Mouse (Mus musculus): Measurements from ENCODE around the gene Crbn. TPM values are rescaled to one million over a fixed set of nuclear protein-coding genes. Genes with fewer than 3 reads are reported as not detected.

The Crbn gene
- polyA plus RNA-seq, 1 experiment from 2014 or later, result 58.4 TPM

- Histone ChIP-seq H3K36me3 (ENCODE audit: control insufficient read depth, insufficient read depth, low read length) (no peaks in the 10 kb centered on the region), H3K4me2 (ENCODE audit: low read depth) (no peak overlapping the region), H3K4me3 (ENCODE audit: low read depth, low read length) (no peak overlapping the region), H3K9ac (ENCODE audit: low read length) (no peak overlapping the region), H3K4me1 (ENCODE audit: control insufficient read depth, insufficient read depth, low read length) (no peaks in the 10 kb centered on the region), H3K27me3 (ENCODE audit: control insufficient read depth, insufficient read depth, low read length) (no peaks in the 10 kb centered on the region), H3K27ac (ENCODE audit: low read depth, low read length) (no peak overlapping the region), H3K9me3 (ENCODE audit: control insufficient read depth, low read length) (no peaks in the 10 kb centered on the region)
- no peak for DNase-seq (ENCODE audit: low spot score)
- WGBS, result 76% methylated on average over 7 of the region's 7 CpGs
- ATAC-seq (ENCODE audit: insufficient read depth, low FRiP score, low TSS enrichment), result no peak
Measured at GRCm38 (mm10) chr6:106750291-106750690, 49.6 kb downstream of the Crbn start.

- no peaks in the 10 kb centered on the region for H3K27me3 ChIP-seq (ENCODE audit: control insufficient read depth, insufficient read depth, low read length)
- H3K36me3 ChIP-seq (ENCODE audit: control insufficient read depth, insufficient read depth, low read length), result no peaks in the 10 kb centered on the region
- no peak within 1 kb of the TSS for H3K9ac ChIP-seq (ENCODE audit: low read length)
- no peaks in the 10 kb centered on the region for H3K9me3 ChIP-seq (ENCODE audit: control insufficient read depth, low read length)
- H3K4me3 ChIP-seq (ENCODE audit: low read depth, low read length), result no peak within 1 kb of the TSS
- H3K27ac ChIP-seq (ENCODE audit: low read depth, low read length), result no peak within 1 kb of the TSS
- DNase-seq (ENCODE audit: low spot score), result no peak
- 75% methylated on average over 6 of the region's 6 CpGs for WGBS
- H3K4me2 ChIP-seq (ENCODE audit: low read depth), result no peak within 1 kb of the TSS
- ATAC-seq (ENCODE audit: insufficient read depth, low FRiP score, low TSS enrichment), result no peak
- no peaks in the 10 kb centered on the region for H3K4me1 ChIP-seq (ENCODE audit: control insufficient read depth, insufficient read depth, low read length)
Measured at GRCm38 (mm10) chr6:106748887-106749388, 50.9 kb downstream of the Crbn start, which contains the start of gene Il5ra. Gene Il5ra, minus strand, starts transcription at chr6:106749037.

GRCm38 (mm10) chr6:106747804-106748203 lies 52.1 kb downstream of the Crbn start:
- 90% methylated on average over 3 of the region's 3 CpGs for WGBS
- Histone ChIP-seq H3K27ac (ENCODE audit: low read depth, low read length) (no peak overlapping the region), H3K36me3 (ENCODE audit: control insufficient read depth, insufficient read depth, low read length) (no peaks in the 10 kb centered on the region), H3K9me3 (ENCODE audit: control insufficient read depth, low read length) (no peaks in the 10 kb centered on the region), H3K4me3 (ENCODE audit: low read depth, low read length) (no peak overlapping the region), H3K27me3 (ENCODE audit: control insufficient read depth, insufficient read depth, low read length) (no peaks in the 10 kb centered on the region), H3K4me1 (ENCODE audit: control insufficient read depth, insufficient read depth, low read length) (no peaks in the 10 kb centered on the region), H3K9ac (ENCODE audit: low read length) (no peak overlapping the region), H3K4me2 (ENCODE audit: low read depth) (no peak overlapping the region)
- ATAC-seq (ENCODE audit: insufficient read depth, low FRiP score, low TSS enrichment), result no peak
- no peak for DNase-seq (ENCODE audit: low spot score)

- H3K9me3 ChIP-seq (ENCODE audit: control insufficient read depth, low read length), result no peaks in the 10 kb centered on the region
- H3K27ac ChIP-seq (ENCODE audit: low read depth, low read length), result no peak overlapping the region
- no peaks in the 10 kb centered on the region for H3K36me3 ChIP-seq (ENCODE audit: control insufficient read depth, insufficient read depth, low read length)
- H3K9ac ChIP-seq (ENCODE audit: low read length), result no peak overlapping the region
- WGBS, result 90% methylated on average over 5 of the region's 5 CpGs
- no peaks in the 10 kb centered on the region for H3K4me1 ChIP-seq (ENCODE audit: control insufficient read depth, insufficient read depth, low read length)
- ATAC-seq (ENCODE audit: insufficient read depth, low FRiP score, low TSS enrichment), result no peak
- DNase-seq (ENCODE audit: low spot score), result no peak
- no peak overlapping the region for H3K4me3 ChIP-seq (ENCODE audit: low read depth, low read length)
- no peak overlapping the region for H3K4me2 ChIP-seq (ENCODE audit: low read depth)
- no peaks in the 10 kb centered on the region for H3K27me3 ChIP-seq (ENCODE audit: control insufficient read depth, insufficient read depth, low read length)
Measured at GRCm38 (mm10) chr6:106747251-106747650, 52.6 kb downstream of the Crbn start.

GRCm38 (mm10) chr6:106745673-106746394 lies 54.0 kb downstream of the Crbn start:
- Histone ChIP-seq H3K27ac (ENCODE audit: low read depth, low read length) (no peak overlapping the region), H3K27me3 (ENCODE audit: control insufficient read depth, insufficient read depth, low read length) (no peaks in the 10 kb centered on the region), H3K4me2 (ENCODE audit: low read depth) (no peak overlapping the region), H3K9ac (ENCODE audit: low read length) (no peak overlapping the region), H3K36me3 (ENCODE audit: control insufficient read depth, insufficient read depth, low read length) (no peaks in the 10 kb centered on the region), H3K4me3 (ENCODE audit: low read depth, low read length) (no peak overlapping the region), H3K4me1 (ENCODE audit: control insufficient read depth, insufficient read depth, low read length) (no peaks in the 10 kb centered on the region), H3K9me3 (ENCODE audit: control insufficient read depth, low read length) (no peaks in the 10 kb centered on the region)
- no peak for DNase-seq (ENCODE audit: low spot score)
- no peak for ATAC-seq (ENCODE audit: insufficient read depth, low FRiP score, low TSS enrichment)
- WGBS, result 89% methylated on average over 7 of the region's 7 CpGs

- Histone ChIP-seq H3K9me3 (ENCODE audit: control insufficient read depth, low read length) (no peaks in the 10 kb centered on the region), H3K27me3 (ENCODE audit: control insufficient read depth, insufficient read depth, low read length) (no peaks in the 10 kb centered on the region), H3K4me1 (ENCODE audit: control insufficient read depth, insufficient read depth, low read length) (no peaks in the 10 kb centered on the region), H3K4me3 (ENCODE audit: low read depth, low read length) (no peak overlapping the region), H3K4me2 (ENCODE audit: low read depth) (no peak overlapping the region), H3K27ac (ENCODE audit: low read depth, low read length) (no peak overlapping the region), H3K36me3 (ENCODE audit: control insufficient read depth, insufficient read depth, low read length) (no peaks in the 10 kb centered on the region), H3K9ac (ENCODE audit: low read length) (no peak overlapping the region)
- WGBS, result 86% methylated on average over 7 of the region's 7 CpGs
- ATAC-seq (ENCODE audit: insufficient read depth, low FRiP score, low TSS enrichment) (no peak), DNase-seq (ENCODE audit: low spot score) (no peak)
Measured at GRCm38 (mm10) chr6:106743556-106744233, 56.2 kb downstream of the Crbn start.

GRCm38 (mm10) chr6:106740244-106740825 lies 59.5 kb downstream of the Crbn start:
- H3K27me3 ChIP-seq (ENCODE audit: control insufficient read depth, insufficient read depth, low read length), result no peaks in the 10 kb centered on the region
- WGBS, result 93% methylated on average over 1 of the region's 1 CpGs
- no peak overlapping the region for H3K4me3 ChIP-seq (ENCODE audit: low read depth, low read length)
- H3K4me1 ChIP-seq (ENCODE audit: control insufficient read depth, insufficient read depth, low read length), result no peaks in the 10 kb centered on the region
- no peaks in the 10 kb centered on the region for H3K36me3 ChIP-seq (ENCODE audit: control insufficient read depth, insufficient read depth, low read length)
- DNase-seq (ENCODE audit: low spot score), result no peak
- no peaks in the 10 kb centered on the region for H3K9me3 ChIP-seq (ENCODE audit: control insufficient read depth, low read length)
- H3K9ac ChIP-seq (ENCODE audit: low read length), result no peak overlapping the region
- ATAC-seq (ENCODE audit: insufficient read depth, low FRiP score, low TSS enrichment), result no peak
- no peak overlapping the region for H3K27ac ChIP-seq (ENCODE audit: low read depth, low read length)
- no peak overlapping the region for H3K4me2 ChIP-seq (ENCODE audit: low read depth)

- H3K4me3 ChIP-seq (ENCODE audit: low read depth, low read length), result no peak overlapping the region
- DNase-seq (ENCODE audit: low spot score) (no peak), ATAC-seq (ENCODE audit: insufficient read depth, low FRiP score, low TSS enrichment) (no peak)
- no peaks in the 10 kb centered on the region for H3K36me3 ChIP-seq (ENCODE audit: control insufficient read depth, insufficient read depth, low read length)
- H3K4me2 ChIP-seq (ENCODE audit: low read depth), result no peak overlapping the region
- 82% methylated on average over 3 of the region's 3 CpGs for WGBS
- H3K9ac ChIP-seq (ENCODE audit: low read length), result no peak overlapping the region
- no peaks in the 10 kb centered on the region for H3K4me1 ChIP-seq (ENCODE audit: control insufficient read depth, insufficient read depth, low read length)
- H3K27ac ChIP-seq (ENCODE audit: low read depth, low read length), result no peak overlapping the region
- no peaks in the 10 kb centered on the region for H3K27me3 ChIP-seq (ENCODE audit: control insufficient read depth, insufficient read depth, low read length)
- no peaks in the 10 kb centered on the region for H3K9me3 ChIP-seq (ENCODE audit: control insufficient read depth, low read length)
Measured at GRCm38 (mm10) chr6:106738229-106738628, 61.6 kb downstream of the Crbn start.

Measured in neural tube, embryonic 11.5 days (tissue).